Mouse (Mus musculus): ENCODE results near the gene Cenpw. TPM values are rescaled to one million over a fixed set of nuclear protein-coding genes. Genes with fewer than 3 reads are reported as not detected.

Cenpw gene
- 47.9 and 52.0 TPM in 2 replicates for polyA plus RNA-seq (2014; fragmentation: Nextera tagmentation; extraction: Ambion mirVana)

GRCm38 (mm10) chr10:30199916-30200826 is at the start of gene Cenpw:
Cenpw (minus strand) TSS chr10:30200560.
- no peaks in the 10 kb centered on the region for H3K36me3 ChIP-seq (ENCODE audit: control insufficient read depth, insufficient read depth, low read length)
- H3K27ac ChIP-seq (ENCODE audit: low read depth, low read length) = no peak within 1 kb of the TSS
- H3K4me1 ChIP-seq (ENCODE audit: control insufficient read depth, insufficient read depth, low read length) = 0 out of 2 replicates have a peak, but pooled peaks cover 2% of the 10 kb centered on the region
- peak within 1 kb of the TSS; percentile 88 for H3K4me3 ChIP-seq (ENCODE audit: low read depth, low read length)
- WGBS (ENCODE audit: insufficient replicate concordance) = 1% methylated on average over 50 of the region's 55 CpGs
- no peaks in the 10 kb centered on the region for H3K27me3 ChIP-seq (ENCODE audit: control insufficient read depth, insufficient read depth, low read length)
- H3K4me2 ChIP-seq = peak within 1 kb of the TSS; percentile 72
- H3K9ac ChIP-seq (ENCODE audit: low read depth, low read length) = peak within 1 kb of the TSS; percentile 94
- H3K9me3 ChIP-seq (replicated peaks; ENCODE audit: control insufficient read depth, low read length) = no peaks in the 10 kb centered on the region
- peak; percentile 100 for ATAC-seq (replicated peaks; ENCODE audit: insufficient number of reproducible peaks, low FRiP score, low TSS enrichment)

- H3K36me3 ChIP-seq (ENCODE audit: control insufficient read depth, insufficient read depth, low read length) = no peaks in the 10 kb centered on the region
- H3K4me3 ChIP-seq (ENCODE audit: low read depth, low read length) = no peak overlapping the region
- ATAC-seq (replicated peaks; ENCODE audit: insufficient number of reproducible peaks, low FRiP score, low TSS enrichment) = no peak
- H3K27me3 ChIP-seq (ENCODE audit: control insufficient read depth, insufficient read depth, low read length) = no peaks in the 10 kb centered on the region
- 67% methylated on average over 3 of the region's 3 CpGs for WGBS (ENCODE audit: insufficient replicate concordance)
- H3K4me2 ChIP-seq = no peak overlapping the region
- H3K9ac ChIP-seq (ENCODE audit: low read depth, low read length) = no peak overlapping the region
- H3K9me3 ChIP-seq (replicated peaks; ENCODE audit: control insufficient read depth, low read length) = no peaks in the 10 kb centered on the region
- no peak overlapping the region for H3K27ac ChIP-seq (ENCODE audit: low read depth, low read length)
- H3K4me1 ChIP-seq (ENCODE audit: control insufficient read depth, insufficient read depth, low read length) = no peaks in the 10 kb centered on the region
Observed at GRCm38 (mm10) chr10:30249654-30250053, 49.3 kb upstream of the Cenpw start.

DNA sequence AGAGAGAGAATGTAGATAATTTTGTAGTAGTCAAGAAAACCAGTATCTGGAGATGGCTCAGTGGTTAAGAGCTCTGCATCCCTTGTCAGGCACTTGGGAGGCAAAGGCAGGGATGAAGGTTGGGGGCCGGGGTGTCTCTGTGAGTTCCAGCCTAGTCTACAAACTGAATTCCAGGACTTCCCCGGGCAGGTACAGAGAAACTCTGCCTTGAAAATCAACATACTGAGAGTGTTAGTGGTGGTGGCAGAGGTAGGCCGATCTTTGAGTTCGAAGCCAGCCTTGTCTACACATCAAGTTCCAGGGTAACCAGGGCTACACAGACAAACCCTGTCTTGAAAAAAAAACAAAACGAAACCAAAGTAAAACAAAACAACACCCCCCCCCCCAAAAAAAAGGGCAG is 859 bp downstream of the Cenpw start:
- Histone ChIP-seq H3K4me1 (ENCODE audit: control insufficient read depth, insufficient read depth, low read length) (0 out of 2 replicates have a peak, but pooled peaks cover 2% of the 10 kb centered on the region), H3K4me2 (peak overlapping the region; percentile 72), H3K4me3 (ENCODE audit: low read depth, low read length) (peak overlapping the region; percentile 88), H3K9me3 (replicated peaks; ENCODE audit: control insufficient read depth, low read length) (no peaks in the 10 kb centered on the region), H3K27me3 (ENCODE audit: control insufficient read depth, insufficient read depth, low read length) (no peaks in the 10 kb centered on the region), H3K36me3 (ENCODE audit: control insufficient read depth, insufficient read depth, low read length) (no peaks in the 10 kb centered on the region), H3K27ac (ENCODE audit: low read depth, low read length) (no peak overlapping the region), H3K9ac (ENCODE audit: low read depth, low read length) (peak overlapping the region; percentile 94)
- 58% methylated on average over 5 of the region's 5 CpGs for WGBS (ENCODE audit: insufficient replicate concordance)
- ATAC-seq (replicated peaks; ENCODE audit: insufficient number of reproducible peaks, low FRiP score, low TSS enrichment) = no peak

DNA sequence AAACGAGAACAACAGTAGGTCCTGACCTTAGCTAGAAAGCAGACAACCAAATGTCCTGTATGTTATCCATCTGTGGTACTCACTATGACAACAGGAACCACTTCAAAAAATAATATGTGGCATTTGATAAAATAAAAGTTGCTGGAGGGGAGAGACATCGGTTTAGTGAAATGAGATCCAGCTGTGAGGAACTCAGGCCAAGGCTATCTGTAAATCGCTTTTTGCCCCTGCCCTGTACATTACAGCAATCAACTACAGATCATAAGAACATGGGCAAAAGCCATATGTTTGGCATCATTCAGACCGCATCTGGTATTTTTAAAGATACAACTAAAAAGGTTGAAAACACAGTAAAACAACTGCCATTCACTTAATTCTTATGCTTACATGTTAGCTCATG is 32.7 kb downstream of the Cenpw start:
- WGBS (ENCODE audit: insufficient replicate concordance) = 73% methylated on average over 4 of the region's 4 CpGs
- H3K4me1 ChIP-seq (ENCODE audit: control insufficient read depth, insufficient read depth, low read length) = no peaks in the 10 kb centered on the region
- no peak for ATAC-seq (replicated peaks; ENCODE audit: insufficient number of reproducible peaks, low FRiP score, low TSS enrichment)
- H3K36me3 ChIP-seq (ENCODE audit: control insufficient read depth, insufficient read depth, low read length) = no peaks in the 10 kb centered on the region
- no peak overlapping the region for H3K4me2 ChIP-seq
- H3K27me3 ChIP-seq (ENCODE audit: control insufficient read depth, insufficient read depth, low read length) = no peaks in the 10 kb centered on the region
- no peak overlapping the region for H3K27ac ChIP-seq (ENCODE audit: low read depth, low read length)
- H3K9ac ChIP-seq (ENCODE audit: low read depth, low read length) = no peak overlapping the region
- H3K9me3 ChIP-seq (replicated peaks; ENCODE audit: control insufficient read depth, low read length) = no peaks in the 10 kb centered on the region
- no peak overlapping the region for H3K4me3 ChIP-seq (ENCODE audit: low read depth, low read length)
